Mouse (Mus musculus) layer of hippocampus, adult 18-20 months (tissue): ENCODE measurements around the gene Acss1. TPM values are rescaled to one million over a fixed set of nuclear protein-coding genes. Genes with fewer than 3 reads are reported as not detected.

Experiments used
- DNase-seq, 2 experiments: peaks; one replicate each; pipeline ENCODE4 v3.0.0; 2022; ENCODE audit warnings: low spot score in 2 of 2
- total RNA-seq, 2 experiments: library from RNA; stranded (reverse); gene quantifications; 2 replicates each; pipeline ENCODE4 v1.2.3; 2021

The Acss1 gene
- total RNA-seq, 2 experiments from 2014 or later = 23.7 to 25.7 TPM

DNA sequence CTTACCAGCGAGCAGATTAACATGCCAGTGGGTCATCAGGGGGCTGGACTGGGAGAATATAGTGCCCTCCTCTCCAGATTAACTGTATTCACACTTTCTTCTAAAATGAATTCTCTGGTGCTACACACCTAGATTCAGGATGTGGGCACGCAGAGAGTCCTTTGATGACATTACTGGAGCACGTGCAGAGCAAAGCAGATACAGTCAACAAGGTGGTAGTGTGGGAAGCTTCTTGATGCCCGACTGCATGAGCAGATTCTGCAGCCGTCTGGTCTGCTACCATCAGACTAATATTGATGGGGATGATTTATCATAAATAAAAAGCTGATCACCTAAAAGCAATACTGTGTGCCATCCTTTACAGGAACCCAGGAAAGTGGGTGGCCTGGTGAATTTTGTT is 89.7 kb downstream of the Acss1 start:
- no peak for DNase-seq

- no peak for DNase-seq
Observed at GRCm38 (mm10) chr2:150576256-150576655, 92.0 kb downstream of the Acss1 start.

DNA sequence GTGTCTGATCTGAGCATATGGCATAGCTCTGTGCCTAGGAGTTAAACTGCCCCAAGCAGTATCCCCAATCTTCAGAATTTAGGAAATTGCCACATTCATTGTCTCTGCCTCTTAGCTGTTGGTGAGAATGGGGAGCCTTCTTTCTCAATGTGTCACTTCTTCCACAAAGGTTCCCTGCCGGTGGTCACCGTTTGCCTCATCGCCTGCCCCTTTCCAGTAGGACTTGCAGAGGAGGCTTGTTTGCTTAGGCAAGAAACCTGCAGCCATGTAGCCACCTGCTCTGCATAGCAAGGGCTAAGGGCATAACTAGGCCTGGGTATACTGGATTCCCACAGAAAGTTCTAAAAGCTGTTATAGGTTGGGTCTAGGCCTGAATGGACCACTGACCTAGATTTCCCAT is 95.8 kb downstream of the Acss1 start:
- no peak for DNase-seq

DNA sequence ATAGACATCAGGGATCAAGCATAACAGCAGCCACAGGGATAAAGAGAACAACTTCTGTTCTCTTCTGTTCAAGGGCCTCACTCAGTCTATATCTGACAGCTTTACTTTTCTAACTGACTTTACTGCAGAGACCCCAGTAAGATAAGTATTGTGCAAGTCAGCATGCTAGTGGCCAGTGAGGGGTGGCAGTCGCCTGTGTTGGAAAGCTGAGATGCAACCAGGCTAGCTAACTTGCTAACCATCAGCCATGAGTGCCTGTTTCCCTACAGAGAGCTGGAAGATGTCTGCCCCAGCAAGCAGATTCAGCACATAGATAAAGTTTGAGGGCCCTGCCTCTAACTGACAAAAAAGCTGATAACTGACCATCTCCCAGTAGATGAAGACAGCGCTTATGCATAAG is 97.5 kb downstream of the Acss1 start:
- DNase-seq = no peak

- DNase-seq = no peak
Observed at GRCm38 (mm10) chr2:150569847-150570590, 98.3 kb downstream of the Acss1 start, which contains the start of gene Cst7. Gene Cst7, plus strand, starts transcription at chr2:150570415.

Other genes starting within 250 kb of the Acss1 start
- gene Zfp442, start 217.0 kb downstream of the Acss1 start, total RNA-seq = 1 to 10 TPM; 7.9 to 9.4 TPM
- under 1 TPM; 0.25 to 0.67 TPM for gene Zfp345, start 183.4 kb downstream of the Acss1 start, total RNA-seq
- gene Cst7, start 98.1 kb downstream of the Acss1 start, total RNA-seq = under 1 TPM in 1 of 2 experiments, not detected in 1; 0.77 TPM
- 10 to 100 TPM; 52.6 to 53.3 TPM for gene Apmap, start 59.9 kb downstream of the Acss1 start, total RNA-seq
- not detected for gene Vsx1, start 20.9 kb upstream of the Acss1 start, total RNA-seq
- 10 to 100 TPM; 68.1 to 69.5 TPM for gene Entpd6, start 80.5 kb upstream of the Acss1 start, total RNA-seq
- gene Pygb, start 118.2 kb upstream of the Acss1 start, total RNA-seq = 100 to 1,000 TPM; 210 to 214 TPM
- gene Abhd12, start 236.2 kb upstream of the Acss1 start, total RNA-seq = 100 to 1,000 TPM; 324 to 341 TPM
- 1 to 10 TPM; 1.6 to 2.7 TPM for gene Gins1, start 236.9 kb upstream of the Acss1 start, total RNA-seq